Mouse (Mus musculus): ENCODE measurements at regions not wholly inside any gene's neighbourhood (a gene's known extent, or its start where the extent isn't known, plus 50 kb on each side); places are given as distances from the start of the nearest gene placed in this dataset.

DNA sequence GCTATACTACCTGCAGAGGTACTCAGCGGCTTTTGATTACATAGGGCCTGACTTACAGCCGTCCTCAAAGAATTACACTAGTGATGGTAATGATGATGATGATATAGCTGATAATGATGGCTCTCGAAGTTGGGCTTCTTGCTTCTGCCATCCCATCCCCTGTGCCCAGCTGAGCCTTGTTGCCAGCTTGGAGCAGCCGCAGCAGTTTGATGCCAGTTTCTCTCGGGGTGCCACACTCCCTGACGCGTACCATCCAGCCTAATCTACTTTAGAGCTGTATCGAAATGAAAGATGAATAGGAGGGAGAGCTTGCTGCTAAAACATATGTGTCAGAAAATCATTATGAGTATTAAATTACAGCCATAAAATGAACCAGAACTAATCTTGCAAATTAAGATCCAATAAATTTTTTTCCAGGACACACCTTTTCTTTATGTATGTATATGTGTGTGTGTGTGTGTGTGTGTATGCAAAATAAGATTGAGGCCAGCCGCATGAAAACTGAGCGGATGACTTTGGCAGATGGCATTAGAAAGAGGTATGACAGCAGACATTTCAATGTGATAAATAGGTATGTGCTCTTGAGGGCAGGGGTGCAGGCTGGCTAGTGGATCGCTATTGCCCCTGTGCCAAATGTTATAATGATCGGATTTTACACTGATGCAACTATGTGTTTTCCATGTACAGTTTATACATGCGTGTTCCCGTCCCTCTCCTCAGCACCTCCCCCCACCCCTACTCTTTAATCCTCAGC lies 443.3 kb downstream of the Cd83 start:
- WGBS, result 70% methylated on average over 14 of the region's 14 CpGs
- TF ChIP-seq POLR2A (IDR thresholded peaks at IDR 0.05; ENCODE audit: borderline replicate concordance, extremely low read depth, low read depth, low read length) (no peak), CTCF (IDR thresholded peaks at IDR 0.05; ENCODE audit: insufficient read depth, low read length) (no peak)
- DNase-seq, result no peak
- H3K4me3 ChIP-seq (replicated peaks; ENCODE audit: extremely low read depth, low read depth, low read length), result no peak overlapping the region
- peaks cover 4% of the 10 kb centered on the region; the same call in 1 of the 2 replicates for H3K4me1 ChIP-seq (ENCODE audit: control insufficient read depth, insufficient read depth, low read length)

DNA sequence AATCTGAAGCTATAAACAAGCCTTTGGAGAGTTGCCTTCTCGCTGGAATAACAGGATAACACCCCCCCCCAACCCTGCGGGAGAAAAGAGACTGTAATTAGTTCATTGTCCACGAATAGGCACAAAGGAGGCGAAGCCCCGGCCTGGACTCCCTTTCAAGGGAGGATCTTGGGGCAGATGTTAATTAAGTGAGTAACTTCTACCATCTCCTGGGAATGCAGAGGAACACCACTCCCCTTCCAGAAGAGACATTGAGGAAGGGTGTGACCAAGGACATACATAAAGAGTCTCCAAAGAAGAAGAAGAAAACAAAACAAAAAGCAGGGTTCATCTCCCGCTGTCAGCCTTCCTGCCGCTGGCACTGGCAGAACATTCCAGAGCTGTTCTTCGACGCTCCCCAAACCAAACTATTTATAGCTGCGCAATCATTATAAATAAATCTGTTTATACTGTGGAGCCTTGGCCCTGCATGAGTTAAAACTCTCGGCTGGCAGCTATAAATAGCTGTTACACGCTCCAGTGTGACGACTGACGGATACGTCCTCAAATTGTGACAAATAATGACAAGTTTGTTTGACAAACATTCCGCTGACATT lies 444.1 kb downstream of the Cd83 start:
- H3K4me3 ChIP-seq (replicated peaks; ENCODE audit: extremely low read depth, low read depth, low read length), result peak overlapping the region; percentile 31
- 18% methylated on average over 16 of the region's 16 CpGs for WGBS
- TF ChIP-seq CTCF (IDR thresholded peaks at IDR 0.05; ENCODE audit: insufficient read depth, low read length), result no peak
- TF ChIP-seq POLR2A (IDR thresholded peaks at IDR 0.05; ENCODE audit: borderline replicate concordance, extremely low read depth, low read depth, low read length), result no peak
- H3K4me1 ChIP-seq (ENCODE audit: control insufficient read depth, insufficient read depth, low read length), result peaks cover 4% of the 10 kb centered on the region; the same call in 1 of the 2 replicates
- peak; percentile 19 for DNase-seq

DNA sequence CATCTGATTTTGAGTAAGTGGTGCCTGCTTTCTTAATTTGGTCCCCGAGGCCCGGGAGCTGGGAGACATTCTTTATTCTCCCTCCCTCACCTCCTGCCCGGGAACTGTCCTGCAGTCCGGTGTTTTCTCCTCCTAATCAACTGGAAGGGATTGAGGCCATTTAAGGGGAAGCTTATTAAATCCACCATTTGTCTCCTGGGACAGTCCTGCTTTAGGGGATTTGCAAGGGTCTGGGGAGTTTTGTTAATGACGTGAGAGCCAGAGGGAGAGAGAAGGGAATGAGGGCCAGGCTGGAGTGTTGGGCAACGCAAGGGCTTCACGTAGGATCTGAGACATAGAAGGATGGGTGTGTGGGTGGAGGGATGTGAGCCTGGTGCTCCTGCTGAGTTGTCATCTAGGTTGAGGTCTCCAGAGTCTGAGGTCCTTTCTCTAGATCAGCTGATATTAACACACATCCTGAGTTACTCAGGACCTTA lies 444.6 kb downstream of the Cd83 start:
- Histone ChIP-seq H3K4me3 (replicated peaks; ENCODE audit: extremely low read depth, low read depth, low read length) (peak overlapping the region; percentile 20), H3K4me1 (ENCODE audit: control insufficient read depth, insufficient read depth, low read length) (peaks cover 4% of the 10 kb centered on the region; the same call in 1 of the 2 replicates)
- 16% methylated on average over 7 of the region's 7 CpGs for WGBS
- peak; percentile 16 for DNase-seq
- TF ChIP-seq POLR2A (IDR thresholded peaks at IDR 0.05; ENCODE audit: borderline replicate concordance, extremely low read depth, low read depth, low read length), result no peak
- no peak for TF ChIP-seq CTCF (IDR thresholded peaks at IDR 0.05; ENCODE audit: insufficient read depth, low read length)

DNA sequence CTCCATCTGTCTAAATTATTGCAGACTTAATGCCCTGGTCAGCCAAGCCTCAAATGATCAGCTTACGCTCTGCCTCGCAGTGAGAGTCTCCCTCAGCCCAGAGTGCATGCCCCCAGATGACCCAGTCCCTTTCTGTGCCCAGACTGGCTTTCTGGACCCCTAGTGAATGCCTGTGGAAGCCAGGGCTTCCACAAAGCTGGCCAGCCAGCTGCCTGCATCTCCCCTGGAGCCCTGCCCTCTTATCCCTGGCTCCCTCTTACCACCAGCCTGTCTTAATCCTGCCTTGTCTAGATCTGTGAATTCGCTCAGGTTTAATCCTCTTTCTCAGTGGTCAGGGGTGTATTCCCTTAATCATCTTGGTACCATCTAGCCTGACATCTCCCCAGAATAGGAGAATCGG lies 446.8 kb downstream of the Cd83 start:
- no peak for DNase-seq
- no peak overlapping the region for H3K4me3 ChIP-seq (replicated peaks; ENCODE audit: extremely low read depth, low read depth, low read length)
- 79% methylated on average over 4 of the region's 4 CpGs for WGBS
- peaks cover 4% of the 10 kb centered on the region; the same call in 1 of the 2 replicates for H3K4me1 ChIP-seq (ENCODE audit: control insufficient read depth, insufficient read depth, low read length)
- TF ChIP-seq CTCF (IDR thresholded peaks at IDR 0.05; ENCODE audit: insufficient read depth, low read length) (no peak), POLR2A (IDR thresholded peaks at IDR 0.05; ENCODE audit: borderline replicate concordance, extremely low read depth, low read depth, low read length) (no peak)

DNA sequence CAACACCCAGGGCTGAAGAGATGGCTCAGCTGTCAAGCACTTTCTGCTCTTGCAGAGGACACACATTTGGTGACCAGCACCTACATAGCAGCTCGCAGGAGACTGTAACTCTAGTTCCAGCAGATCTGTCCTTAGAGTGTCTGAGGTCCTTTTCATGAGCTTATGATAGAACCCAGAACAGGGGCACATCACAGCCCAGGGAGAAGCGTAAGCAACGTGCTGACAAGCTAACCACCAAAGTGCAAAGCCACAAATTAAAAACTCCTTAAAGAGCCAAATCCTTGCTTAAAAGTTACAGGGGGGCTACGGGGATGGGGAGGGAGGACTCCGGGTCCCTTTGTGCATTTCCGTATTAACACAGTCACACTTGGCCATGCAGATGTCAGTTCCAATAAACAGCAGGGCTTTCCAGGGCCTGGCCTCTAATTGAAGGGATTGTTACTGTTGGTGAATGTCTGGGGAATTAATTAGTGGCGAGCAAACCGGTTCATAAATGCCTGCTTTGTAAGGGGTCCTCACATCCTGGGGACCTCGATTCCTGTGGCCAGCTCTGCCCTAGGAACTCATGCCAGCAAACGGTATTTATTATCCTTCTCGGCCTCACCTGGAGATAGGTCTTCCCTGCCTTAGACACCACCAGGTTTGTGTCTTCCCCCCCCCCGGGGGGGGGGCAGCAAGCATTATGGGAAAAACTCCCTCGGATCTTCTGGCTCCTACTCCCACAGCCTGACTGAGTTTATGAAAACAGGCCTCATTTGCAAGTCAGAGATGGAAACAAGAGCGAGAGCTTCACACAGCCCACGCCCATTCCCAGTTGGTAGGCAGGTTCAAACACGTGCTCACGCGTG lies 447.5 kb downstream of the Cd83 start:
- DNase-seq, result no peak
- TF ChIP-seq POLR2A (IDR thresholded peaks at IDR 0.05; ENCODE audit: borderline replicate concordance, extremely low read depth, low read depth, low read length) (no peak), CTCF (IDR thresholded peaks at IDR 0.05; ENCODE audit: insufficient read depth, low read length) (no peak)
- Histone ChIP-seq H3K4me1 (ENCODE audit: control insufficient read depth, insufficient read depth, low read length) (peaks cover 4% of the 10 kb centered on the region; the same call in 1 of the 2 replicates), H3K4me3 (replicated peaks; ENCODE audit: extremely low read depth, low read depth, low read length) (no peak overlapping the region)
- WGBS, result 77% methylated on average over 18 of the region's 18 CpGs

DNA sequence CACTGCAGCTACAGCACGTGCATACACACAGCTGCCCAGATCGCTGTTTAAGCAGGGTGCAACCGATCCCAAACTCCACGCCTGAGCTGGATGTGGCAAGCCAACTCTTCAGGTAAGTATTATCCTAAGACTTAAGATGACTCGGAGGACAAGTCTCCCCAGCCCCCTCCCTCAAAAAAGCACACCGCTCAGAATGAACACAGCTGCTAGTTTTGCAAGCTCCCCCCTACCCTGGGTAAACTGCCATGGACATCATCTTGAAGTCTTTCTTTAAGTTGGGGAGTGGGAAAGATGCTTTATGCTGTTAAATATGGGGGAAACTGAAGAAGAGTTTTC lies 448.1 kb downstream of the Cd83 start:
- no peak for DNase-seq
- WGBS, result 88% methylated on average over 6 of the region's 6 CpGs
- TF ChIP-seq CTCF (IDR thresholded peaks at IDR 0.05; ENCODE audit: insufficient read depth, low read length) (no peak), POLR2A (IDR thresholded peaks at IDR 0.05; ENCODE audit: borderline replicate concordance, extremely low read depth, low read depth, low read length) (no peak)
- H3K4me1 ChIP-seq (ENCODE audit: control insufficient read depth, insufficient read depth, low read length), result peaks cover 4% of the 10 kb centered on the region; the same call in 1 of the 2 replicates
- H3K4me3 ChIP-seq (replicated peaks; ENCODE audit: extremely low read depth, low read depth, low read length), result no peak overlapping the region

DNA sequence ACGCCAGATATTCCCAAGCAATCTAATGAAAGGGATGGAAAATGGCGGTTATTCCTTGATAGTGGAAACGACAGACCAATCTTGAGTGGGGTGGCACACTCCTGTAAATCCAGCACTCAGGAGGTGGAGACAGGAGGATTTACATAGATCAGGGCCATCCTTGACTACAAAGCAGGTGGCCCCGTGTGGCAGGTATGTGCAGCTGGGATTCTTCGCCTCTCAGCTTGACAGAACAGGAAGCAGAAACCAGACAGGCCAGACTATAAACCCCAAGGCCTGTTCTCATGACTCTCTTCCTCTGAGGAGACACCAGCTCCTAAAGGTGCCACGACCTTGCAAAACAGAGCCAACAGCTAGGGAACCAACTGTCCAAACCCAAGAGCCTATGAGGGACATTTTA lies 449.7 kb downstream of the Cd83 start:
- 84% methylated on average over 6 of the region's 6 CpGs for WGBS
- peaks cover 2% of the 10 kb centered on the region; the same call in 1 of the 2 replicates for H3K4me1 ChIP-seq (ENCODE audit: control insufficient read depth, insufficient read depth, low read length)
- H3K4me3 ChIP-seq (replicated peaks; ENCODE audit: extremely low read depth, low read depth, low read length), result no peak overlapping the region
- TF ChIP-seq POLR2A (IDR thresholded peaks at IDR 0.05; ENCODE audit: borderline replicate concordance, extremely low read depth, low read depth, low read length), result no peak
- no peak for TF ChIP-seq CTCF (IDR thresholded peaks at IDR 0.05; ENCODE audit: insufficient read depth, low read length)
- DNase-seq, result no peak

DNA sequence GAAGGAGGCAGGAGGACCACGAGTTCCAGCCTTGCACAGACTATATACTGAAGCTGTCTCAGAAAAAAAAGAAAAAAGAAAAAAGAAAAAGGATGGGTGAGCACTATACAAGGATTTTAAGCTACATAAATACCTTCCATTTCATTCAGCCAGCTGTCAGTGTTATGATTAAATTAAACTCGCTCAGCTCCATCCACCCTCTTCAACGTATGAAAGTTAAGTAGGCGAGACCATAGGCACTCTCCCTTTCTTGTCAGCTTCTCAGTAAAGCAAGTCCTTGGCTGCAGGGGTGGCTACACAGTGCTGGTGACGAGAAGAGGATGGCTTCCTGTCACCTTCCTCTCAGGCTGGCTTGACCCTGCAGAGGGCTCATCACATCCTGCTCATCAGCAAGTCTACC lies 450.7 kb downstream of the Cd83 start:
- Histone ChIP-seq H3K4me1 (ENCODE audit: control insufficient read depth, insufficient read depth, low read length) (no peaks in the 10 kb centered on the region), H3K4me3 (replicated peaks; ENCODE audit: extremely low read depth, low read depth, low read length) (no peak overlapping the region)
- TF ChIP-seq CTCF (IDR thresholded peaks at IDR 0.05; ENCODE audit: insufficient read depth, low read length) (no peak), POLR2A (IDR thresholded peaks at IDR 0.05; ENCODE audit: borderline replicate concordance, extremely low read depth, low read depth, low read length) (no peak)
- 90% methylated on average over 5 of the region's 5 CpGs for WGBS
- DNase-seq, result no peak

DNA sequence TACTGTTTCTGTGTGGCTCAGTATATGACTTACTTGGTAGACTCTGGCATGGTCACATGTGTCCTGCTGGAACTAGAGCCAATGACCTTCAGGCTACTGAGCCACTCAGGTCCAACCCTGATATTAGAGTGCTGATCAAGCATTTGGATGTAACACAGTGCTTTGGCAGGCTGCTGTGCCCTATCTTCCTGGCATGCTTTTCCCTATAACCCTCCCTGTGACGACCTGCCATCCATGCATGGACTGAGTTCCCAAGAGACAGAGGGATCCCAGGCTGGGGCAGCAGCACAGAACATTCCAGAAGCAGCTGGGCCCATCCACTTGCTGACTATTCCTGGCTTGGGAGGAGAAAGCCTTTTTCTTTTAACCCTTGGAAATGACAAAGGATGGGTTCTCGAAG lies 451.4 kb downstream of the Cd83 start:
- no peak for TF ChIP-seq POLR2A (IDR thresholded peaks at IDR 0.05; ENCODE audit: borderline replicate concordance, extremely low read depth, low read depth, low read length)
- TF ChIP-seq CTCF (IDR thresholded peaks at IDR 0.05; ENCODE audit: insufficient read depth, low read length), result no peak
- 72% methylated on average over 2 of the region's 2 CpGs for WGBS
- Histone ChIP-seq H3K4me3 (replicated peaks; ENCODE audit: extremely low read depth, low read depth, low read length) (no peak overlapping the region), H3K4me1 (ENCODE audit: control insufficient read depth, insufficient read depth, low read length) (no peaks in the 10 kb centered on the region)
- no peak for DNase-seq

All from lung, adult 2 months (tissue).